Mouse (Mus musculus) midbrain, embryonic 13.5 days (tissue): ENCODE results near the gene F11r. TPM values are rescaled to one million over a fixed set of nuclear protein-coding genes. Genes with fewer than 3 reads are reported as not detected.
"Not testable (repeated sequence)": the region's sequence is repeated elsewhere in the genome, so short reads cannot be mapped to it uniquely, and the experiment has no call there.

ENCODE experiments used
- ATAC-seq: fragments of 200-750 bp; cut with Nextera tagmentation; 2 replicates; pipeline ENCODE4 v1.8.0; 2017; ENCODE audit warnings: mild to moderate bottlenecking, moderate TSS enrichment, moderate library complexity
- H3K27ac ChIP-seq: fragments of 300-500 bp; sonication (generic); 2 replicates; pipeline ENCODE4 v1.5.1; 2015; ENCODE audit warnings: inconsistent platforms, mild to moderate bottlenecking, moderate library complexity
- H3K27me3 ChIP-seq: fragments of 300-500 bp; sonication (generic); 2 replicates; pipeline ENCODE4 v1.6.1; 2015; ENCODE audit warnings: mild to moderate bottlenecking, inconsistent platforms
- H3K36me3 ChIP-seq: fragments of 300-500 bp; sonication (generic); 2 replicates; pipeline ENCODE4 v1.6.1; 2015; ENCODE audit warnings: mild to moderate bottlenecking, inconsistent platforms
- H3K4me1 ChIP-seq: fragments of 300-500 bp; sonication (generic); replicated peaks from 2 replicates; pipeline ENCODE4 v1.6.1; 2015; ENCODE audit warnings: inconsistent platforms
- H3K4me2 ChIP-seq: fragments of 300-500 bp; sonication (generic); replicated peaks from 2 replicates; pipeline ENCODE4 v1.6.1; 2015; ENCODE audit warnings: moderate library complexity, mild to moderate bottlenecking, inconsistent platforms
- H3K4me3 ChIP-seq: fragments of 300-500 bp; sonication (generic); replicated peaks from 2 replicates; pipeline ENCODE4 v1.5.1; 2015; ENCODE audit warnings: mild to moderate bottlenecking, inconsistent platforms
- H3K9ac ChIP-seq: fragments of 300-500 bp; sonication (generic); replicated peaks from 2 replicates; pipeline ENCODE4 v1.6.1; 2015; ENCODE audit warnings: mild to moderate bottlenecking, inconsistent platforms
- H3K9me3 ChIP-seq: fragments of 300-500 bp; sonication (generic); 2 replicates; pipeline ENCODE4 v1.6.1; 2016; ENCODE audit warnings: mild to moderate bottlenecking, inconsistent platforms
- WGBS: fragments of 180-500 bp; shearing (Covaris S2); methylation state at CpG from one replicate; pipeline ENCODE4 v1.1.7; 2015; 5-methylcytosine and 5-hydroxymethylcytosine counted together
- polyA plus RNA-seq: library from polyadenylated mRNA; unstranded; fragments of >200 nt; fragmentation: Nextera tagmentation; extraction: Ambion mirVana; gene quantifications from 2 replicates; pipeline ENCODE4 v1.2.1, GENCODE M21; 2015

The F11r gene
- polyA plus RNA-seq, 1 experiment from 2014 or later = 9.7 TPM

GRCm38 (mm10) chr1:171459791-171460190 is 22.5 kb downstream of the F11r start:
- Histone ChIP-seq H3K9ac (no peak overlapping the region), H3K4me2 (peak overlapping the region; percentile 9; the same call in 1 of the 2 replicates), H3K4me3 (no peak overlapping the region), H3K27me3 (no peaks in the 10 kb centered on the region), H3K4me1 (peaks cover 12% of the 10 kb centered on the region), H3K27ac (no peak overlapping the region), H3K9me3 (no peaks in the 10 kb centered on the region), H3K36me3 (no peaks in the 10 kb centered on the region)
- ATAC-seq = no peak
- WGBS = 51% methylated on average over 5 of the region's 5 CpGs

DNA sequence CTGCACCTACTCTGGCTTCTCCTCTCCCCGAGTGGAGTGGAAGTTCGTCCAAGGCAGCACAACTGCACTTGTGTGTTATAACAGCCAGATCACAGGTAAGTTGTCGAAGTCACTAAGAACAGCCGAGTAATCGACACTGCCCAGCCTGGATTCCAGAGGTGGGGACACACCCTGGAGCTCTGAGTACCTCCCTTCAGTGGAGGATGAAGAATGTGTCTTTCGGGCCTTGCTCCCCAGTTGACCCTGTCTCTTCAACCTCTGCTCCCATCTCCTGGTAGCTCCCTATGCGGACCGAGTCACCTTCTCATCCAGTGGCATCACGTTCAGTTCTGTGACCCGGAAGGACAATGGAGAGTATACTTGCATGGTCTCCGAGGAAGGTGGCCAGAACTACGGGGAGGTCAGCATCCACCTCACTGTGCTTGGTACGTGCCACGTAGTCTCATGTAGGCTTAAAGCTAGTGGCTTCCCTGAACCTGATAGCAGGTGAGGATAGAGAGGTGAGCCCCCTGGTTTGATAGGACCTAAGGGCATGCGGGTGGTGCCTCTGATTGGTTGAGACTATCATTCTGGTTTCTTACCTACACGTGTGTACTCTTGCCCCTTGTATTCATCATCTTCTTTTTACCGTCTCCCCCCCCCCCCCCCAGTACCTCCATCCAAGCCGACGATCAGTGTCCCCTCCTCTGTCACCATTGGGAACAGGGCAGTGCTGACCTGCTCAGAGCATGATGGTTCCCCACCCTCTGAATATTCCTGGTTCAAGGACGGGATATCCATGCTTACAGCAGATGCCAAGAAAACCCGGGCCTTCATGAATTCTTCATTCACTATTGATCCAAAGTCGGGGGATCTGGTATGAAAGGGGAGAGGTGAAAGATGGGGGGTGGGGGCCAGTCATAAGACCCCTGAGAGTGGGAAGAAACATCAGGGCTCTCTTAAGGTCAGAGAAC is 23.5 kb downstream of the F11r start:
- 93% methylated on average over 22 of the region's 22 CpGs for WGBS
- H3K4me2 ChIP-seq = 0 out of 2 replicates have a peak overlapping the region, but pooled peaks have one; percentile 9
- no peaks in the 10 kb centered on the region for H3K27me3 ChIP-seq
- H3K4me3 ChIP-seq = no peak overlapping the region
- ATAC-seq = no peak
- no peak overlapping the region for H3K9ac ChIP-seq
- peaks cover 12% of the 10 kb centered on the region for H3K4me1 ChIP-seq
- no peak overlapping the region for H3K27ac ChIP-seq
- H3K36me3 ChIP-seq = no peaks in the 10 kb centered on the region
- H3K9me3 ChIP-seq = no peaks in the 10 kb centered on the region

DNA sequence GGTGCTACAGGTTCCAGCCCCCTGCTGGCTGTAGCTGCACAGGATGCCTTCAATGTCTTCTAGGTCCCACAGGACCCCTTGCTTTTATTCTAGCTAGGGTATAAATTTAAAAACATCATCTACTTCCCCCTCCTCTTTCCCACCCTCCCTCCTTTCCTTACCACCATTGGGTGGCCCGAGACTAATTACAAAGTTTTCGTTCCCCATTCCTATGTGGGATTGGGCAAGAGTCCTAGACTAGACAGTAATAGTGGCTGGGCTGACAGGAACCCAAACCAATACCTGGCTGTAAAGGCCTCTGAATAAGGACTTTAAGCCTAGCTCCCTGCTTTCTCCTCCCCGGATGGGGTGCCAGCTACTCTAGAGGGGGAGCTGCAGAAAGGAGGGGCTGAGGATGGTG is 25.8 kb downstream of the F11r start:
- Histone ChIP-seq H3K27me3 (no peaks in the 10 kb centered on the region), H3K27ac (no peak overlapping the region), H3K9ac (no peak overlapping the region), H3K4me2 (no peak overlapping the region), H3K4me3 (no peak overlapping the region), H3K36me3 (no peaks in the 10 kb centered on the region), H3K9me3 (no peaks in the 10 kb centered on the region), H3K4me1 (peaks cover 12% of the 10 kb centered on the region)
- ATAC-seq = no peak
- WGBS = 97% methylated on average over 3 of the region's 3 CpGs

- 91% methylated on average over 5 of the region's 5 CpGs for WGBS
- H3K4me3 ChIP-seq = no peak overlapping the region
- H3K27me3 ChIP-seq = no peaks in the 10 kb centered on the region
- no peak overlapping the region for H3K4me2 ChIP-seq
- no peak overlapping the region for H3K27ac ChIP-seq
- no peaks in the 10 kb centered on the region for H3K9me3 ChIP-seq
- H3K4me1 ChIP-seq = no peaks in the 10 kb centered on the region
- no peaks in the 10 kb centered on the region for H3K36me3 ChIP-seq
- no peak for ATAC-seq
- H3K9ac ChIP-seq = no peak overlapping the region
These were observed 28.5 kb downstream of the F11r start for GRCm38 (mm10) chr1:171465749-171466412.

GRCm38 (mm10) chr1:171466565-171466964 is 29.2 kb downstream of the F11r start:
- H3K4me2 ChIP-seq = no peak overlapping the region

DNA sequence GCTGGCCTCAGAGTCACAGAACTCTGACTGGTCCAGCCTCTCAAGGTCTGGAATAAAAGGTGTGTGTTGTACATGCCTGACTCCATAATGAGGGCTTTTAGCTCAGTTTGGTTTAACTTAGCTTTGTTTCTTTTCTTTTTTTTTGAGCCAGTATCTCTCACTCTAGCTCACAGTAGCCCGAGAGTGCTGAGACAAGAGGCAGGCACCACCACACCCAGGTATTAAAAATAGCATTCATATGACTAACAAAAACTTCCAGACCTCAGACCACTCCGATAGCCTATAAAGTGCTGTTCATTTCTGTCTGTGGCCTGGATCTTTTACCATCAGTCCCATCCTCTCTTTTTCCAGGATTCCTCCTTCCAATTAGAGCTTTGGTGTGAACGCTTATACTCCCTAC is 32.3 kb downstream of the F11r start:
- no peak for ATAC-seq
- Histone ChIP-seq H3K9ac (no peak overlapping the region), H3K36me3 (no peaks in the 10 kb centered on the region), H3K4me2 (no peak overlapping the region), H3K4me3 (no peak overlapping the region), H3K27me3 (no peaks in the 10 kb centered on the region), H3K9me3 (no peaks in the 10 kb centered on the region), H3K4me1 (no peaks in the 10 kb centered on the region), H3K27ac (no peak overlapping the region)
- 94% methylated on average over 3 of the region's 3 CpGs for WGBS

More at GRCm38 (mm10) chr1:171466565-171466964, 29.2 kb downstream of the F11r start:
- Histone ChIP-seq H3K4me3 (no peak overlapping the region), H3K27me3 (no peaks in the 10 kb centered on the region), H3K9me3 (no peaks in the 10 kb centered on the region), H3K36me3 (no peaks in the 10 kb centered on the region), H3K4me1 (no peaks in the 10 kb centered on the region), H3K9ac (no peak overlapping the region), H3K27ac (no peak overlapping the region)
- ATAC-seq = no peak
- WGBS = 85% methylated on average over 4 of the region's 4 CpGs

GRCm38 (mm10) chr1:171470371-171470871 is 33.1 kb downstream of the F11r start:
- 0 out of 2 replicates have a peak, but pooled peaks have one; percentile 3 for ATAC-seq
- no peak overlapping the region for H3K4me2 ChIP-seq
- no peak overlapping the region for H3K4me3 ChIP-seq
- no peaks in the 10 kb centered on the region for H3K9me3 ChIP-seq
- no peaks in the 10 kb centered on the region for H3K36me3 ChIP-seq
- H3K27ac ChIP-seq = no peak overlapping the region
- H3K9ac ChIP-seq = no peak overlapping the region
- H3K4me1 ChIP-seq = no peaks in the 10 kb centered on the region
- 37% methylated on average over 7 of the region's 7 CpGs for WGBS
- H3K27me3 ChIP-seq = no peaks in the 10 kb centered on the region

DNA sequence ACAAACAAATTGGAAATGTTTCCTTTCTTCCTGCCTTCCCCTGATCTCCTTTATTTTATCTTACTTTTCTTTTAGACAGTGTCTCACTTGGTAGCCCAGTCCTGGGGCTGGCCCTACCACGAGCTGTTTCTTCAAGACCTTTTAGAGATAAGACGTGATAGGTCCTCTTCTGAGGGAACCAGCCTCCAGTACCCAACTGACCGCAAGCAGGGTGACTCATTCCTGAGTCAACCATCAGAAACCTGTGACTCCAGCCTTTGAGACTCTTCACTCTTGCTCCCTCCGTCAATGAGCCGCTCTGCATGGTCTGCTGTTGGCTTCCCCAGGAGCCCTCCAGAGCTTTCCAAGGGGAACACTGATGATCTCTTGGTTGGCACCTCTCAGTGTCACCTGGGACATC is 33.6 kb downstream of the F11r start:
- Histone ChIP-seq H3K4me1 (no peaks in the 10 kb centered on the region), H3K27me3 (no peaks in the 10 kb centered on the region), H3K36me3 (no peaks in the 10 kb centered on the region), H3K9me3 (no peaks in the 10 kb centered on the region), H3K4me2 (no peak overlapping the region), H3K27ac (no peak overlapping the region), H3K9ac (no peak overlapping the region), H3K4me3 (no peak overlapping the region)
- no peak for ATAC-seq
- 89% methylated on average over 5 of the region's 5 CpGs for WGBS

DNA sequence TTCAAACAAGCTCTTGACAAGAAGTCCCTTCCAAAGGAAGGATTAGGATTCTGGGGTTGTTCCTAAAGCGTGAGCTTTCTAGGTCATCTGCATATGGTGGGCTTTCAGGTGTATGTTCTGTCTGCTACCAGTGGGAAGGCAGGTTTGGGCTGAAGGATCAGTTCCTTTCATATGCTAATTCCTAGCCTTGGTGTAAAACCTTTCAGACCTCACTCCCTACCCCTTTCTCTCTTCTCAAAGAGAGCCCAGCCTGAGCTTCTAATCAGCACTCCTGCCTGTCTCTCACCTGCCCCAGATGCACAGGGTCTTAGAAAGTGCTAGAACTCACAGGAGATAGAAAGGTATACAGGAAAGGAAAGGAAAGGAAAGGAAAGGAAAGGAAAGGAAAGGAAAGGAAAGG is 34.1 kb downstream of the F11r start:
- Histone ChIP-seq H3K27ac (no peak overlapping the region), H3K4me2 (no peak overlapping the region), H3K27me3 (no peaks in the 10 kb centered on the region), H3K9ac (no peak overlapping the region), H3K4me1 (no peaks in the 10 kb centered on the region), H3K9me3 (no peaks in the 10 kb centered on the region), H3K36me3 (no peaks in the 10 kb centered on the region), H3K4me3 (no peak overlapping the region)
- WGBS = 43% methylated on average over 1 of the region's 1 CpGs
- ATAC-seq = no peak

- not testable (repeated sequence) for H3K4me3 ChIP-seq, H3K4me1 ChIP-seq, ATAC-seq, H3K4me2 ChIP-seq, H3K9ac ChIP-seq, H3K27ac ChIP-seq, H3K27me3 ChIP-seq, H3K36me3 ChIP-seq, H3K9me3 ChIP-seq
- WGBS = 93% methylated on average over 8 of the region's 8 CpGs
These were observed 34.6 kb downstream of the F11r start for GRCm38 (mm10) chr1:171471941-171472340.

DNA sequence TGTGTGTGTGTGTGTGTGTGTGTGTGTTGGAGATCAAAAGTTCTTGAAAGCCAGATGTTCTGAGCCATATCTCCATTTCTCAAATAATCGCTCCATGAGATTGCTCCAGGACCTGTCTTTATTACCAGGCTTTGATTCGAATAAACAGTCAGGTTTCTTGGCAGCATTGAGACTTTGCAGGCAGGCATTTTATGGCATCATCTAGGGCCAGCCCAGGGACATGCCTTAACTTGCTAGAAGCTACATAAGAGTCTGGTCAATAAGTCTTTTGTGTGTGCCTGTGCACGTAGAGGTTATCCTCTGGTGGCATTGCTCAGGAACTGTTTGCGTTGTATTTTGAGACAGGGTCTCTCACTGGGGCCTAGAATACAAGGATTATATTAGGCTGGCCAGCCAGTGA is 36.2 kb downstream of the F11r start:
- H3K27ac ChIP-seq = no peak overlapping the region
- no peaks in the 10 kb centered on the region for H3K36me3 ChIP-seq
- H3K9me3 ChIP-seq = no peaks in the 10 kb centered on the region
- ATAC-seq = no peak
- no peak overlapping the region for H3K4me2 ChIP-seq
- WGBS = 77% methylated on average over 4 of the region's 4 CpGs
- no peaks in the 10 kb centered on the region for H3K27me3 ChIP-seq
- H3K4me3 ChIP-seq = no peak overlapping the region
- H3K4me1 ChIP-seq = no peaks in the 10 kb centered on the region
- no peak overlapping the region for H3K9ac ChIP-seq

DNA sequence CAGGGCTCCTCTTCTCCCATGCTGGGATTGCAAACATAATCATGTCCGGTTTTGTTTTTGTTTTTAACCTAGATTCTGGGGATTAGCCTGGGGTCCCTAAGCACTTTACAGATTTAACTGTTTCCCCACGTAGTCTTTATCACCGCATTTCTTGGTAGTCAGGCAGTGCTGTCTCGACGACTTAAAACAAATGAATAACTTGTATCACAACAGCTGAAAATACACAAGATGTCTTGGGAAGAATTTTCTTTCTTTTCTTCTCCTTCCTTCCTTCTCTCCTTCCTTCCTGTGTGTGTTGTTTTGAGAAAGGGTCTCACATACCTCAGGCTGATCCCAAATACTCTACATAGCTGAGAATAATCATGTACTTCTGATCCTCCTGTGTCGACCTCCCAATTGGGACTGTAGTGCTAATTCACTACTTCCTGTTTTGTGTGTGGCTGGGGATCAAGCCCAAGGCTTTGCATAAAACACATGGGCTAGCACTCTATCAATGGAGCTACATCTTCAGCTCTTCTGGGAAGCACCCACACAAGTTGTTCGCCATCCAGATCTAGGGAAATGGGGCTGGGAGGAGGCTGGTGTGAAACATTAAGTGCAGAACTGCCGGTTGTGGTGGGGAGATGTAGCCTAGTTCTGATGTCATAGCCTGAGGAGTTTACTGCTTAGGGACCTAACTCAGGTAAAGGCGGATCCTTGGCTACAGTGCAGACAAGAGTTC is 36.7 kb downstream of the F11r start:
- Histone ChIP-seq H3K4me3 (no peak overlapping the region), H3K27me3 (no peaks in the 10 kb centered on the region), H3K9ac (no peak overlapping the region), H3K4me1 (no peaks in the 10 kb centered on the region), H3K27ac (no peak overlapping the region), H3K9me3 (no peaks in the 10 kb centered on the region), H3K4me2 (no peak overlapping the region), H3K36me3 (no peaks in the 10 kb centered on the region)
- 73% methylated on average over 9 of the region's 9 CpGs for WGBS
- no peak for ATAC-seq
